Mouse (Mus musculus) E14TG2a.4 (cell line): ENCODE results near the gene Ldha.

Source experiments
- CTCF ChIP-seq: conservative IDR thresholded peaks from 2 replicates; pipeline ENCODE4 v1.5.1; 2014; ENCODE audit warnings: low read length
- POU5F1 ChIP-seq: IDR thresholded peaks from 2 replicates; pipeline ENCODE4 v1.6.1; 2014; ENCODE audit warnings: low read length, borderline replicate concordance

DNA sequence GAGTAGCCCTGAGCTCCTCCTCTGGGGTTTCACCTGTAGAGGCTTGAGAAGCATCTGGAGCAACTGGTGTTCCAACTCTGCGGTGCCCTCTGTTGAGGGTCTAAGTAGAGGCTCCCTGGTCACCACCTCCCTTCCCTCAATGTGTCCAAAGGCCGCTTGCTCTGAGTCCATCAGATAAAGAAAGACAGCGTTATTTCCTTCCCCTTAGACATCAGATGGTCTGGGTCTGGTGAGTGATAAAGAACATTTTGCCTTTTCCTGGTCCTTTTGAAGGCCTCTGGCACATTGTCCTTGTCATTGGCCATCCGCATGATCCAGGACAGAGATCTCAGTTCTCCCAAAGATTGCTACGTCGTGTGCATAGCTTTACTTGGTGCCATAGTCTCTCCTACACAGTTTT lies 36.0 kb downstream of the Ldha start:
- TF ChIP-seq CTCF (no peak), POU5F1 (no peak)
